Mouse (Mus musculus) cortical plate, adult 2 months (tissue): ENCODE results near the gene Fap.

Experiments used
- CTCF ChIP-seq: fragments of 200-500 bp; IDR thresholded peaks from 2 replicates; pipeline ENCODE4 v1.5.1; 2011; ENCODE audit warnings: mild to moderate bottlenecking, control low read depth, low read length; ENCODE audit not compliant: insufficient read depth; ENCODE audit errors: extremely low read depth
- POLR2A ChIP-seq: fragments of 200-500 bp; IDR thresholded peaks from 2 replicates; pipeline ENCODE4 v1.6.1; 2011; ENCODE audit warnings: mild to moderate bottlenecking, low read length, control low read depth; ENCODE audit not compliant: insufficient read depth; ENCODE audit errors: extremely low read depth

DNA sequence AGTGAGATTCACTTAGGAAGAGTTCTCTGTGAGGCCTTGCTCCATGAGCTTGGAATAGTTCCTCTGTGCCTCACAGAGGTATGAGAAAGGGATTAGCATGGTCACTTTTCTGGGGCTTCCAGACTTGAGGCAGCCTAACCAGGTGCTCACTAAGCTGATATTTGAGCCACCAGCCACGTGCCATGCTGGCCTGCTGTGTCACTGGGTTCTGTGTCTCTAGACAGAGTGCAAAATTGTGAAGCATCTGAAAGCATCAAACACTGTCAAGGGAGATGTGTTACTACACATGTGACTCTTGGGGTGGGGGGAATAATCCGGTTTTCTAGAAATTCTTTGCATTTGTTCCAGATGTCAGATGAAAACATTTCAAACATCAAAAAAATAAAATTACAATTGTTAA is 111.7 kb downstream of the Fap start:
- TF ChIP-seq POLR2A (no peak), CTCF (no peak)
